Mouse (Mus musculus) layer of hippocampus, adult 2 months (tissue): ENCODE measurements at regions not wholly inside any gene's neighbourhood (a gene's known extent, or its start where the extent isn't known, plus 50 kb on each side); places are given as distances from the start of the nearest gene placed in this dataset.

ENCODE experiments used
- DNase-seq, 2 experiments: peaks; one replicate each; pipeline ENCODE4 v3.0.0; 2022; ENCODE audit warnings: low spot score in 2 of 2
- H3K27ac ChIP-seq: fragments of 200-600 bp; 2 replicates; pipeline ENCODE4 v1.8.1; 2022
- H3K4me3 ChIP-seq: fragments of 200-600 bp; 2 replicates; pipeline ENCODE4 v1.8.1; 2022; ENCODE audit warnings: mild to moderate bottlenecking
- CTCF ChIP-seq: fragments of 200-600 bp; conservative IDR thresholded peaks from 2 replicates; pipeline ENCODE4 v1.8.1; 2022; ENCODE audit warnings: antibody characterized with exemption, mild to moderate bottlenecking, moderate library complexity

- DNase-seq, result no peak
- H3K27ac ChIP-seq, result no peak overlapping the region
- no peak overlapping the region for H3K4me3 ChIP-seq
- TF ChIP-seq CTCF, result no peak
These were observed 251.6 kb downstream of the Ankrd50 start for GRCm38 (mm10) chr3:38233091-38233490.

GRCm38 (mm10) chr3:38232111-38233076 is 252.2 kb downstream of the Ankrd50 start:
- no peak for TF ChIP-seq CTCF
- H3K4me3 ChIP-seq, result no peak overlapping the region
- no peak overlapping the region for H3K27ac ChIP-seq
- no peak for DNase-seq

- no peak for DNase-seq
- Histone ChIP-seq H3K27ac (no peak overlapping the region), H3K4me3 (no peak overlapping the region)
- TF ChIP-seq CTCF, result no peak
These were observed 253.1 kb downstream of the Ankrd50 start for GRCm38 (mm10) chr3:38231506-38231905.

GRCm38 (mm10) chr3:38230796-38231195 is 253.8 kb downstream of the Ankrd50 start:
- no peak overlapping the region for H3K27ac ChIP-seq
- no peak overlapping the region for H3K4me3 ChIP-seq
- DNase-seq, result no peak
- TF ChIP-seq CTCF, result no peak

GRCm38 (mm10) chr3:38229686-38230085 is 255.0 kb downstream of the Ankrd50 start:
- no peak for DNase-seq
- H3K4me3 ChIP-seq, result no peak overlapping the region
- no peak overlapping the region for H3K27ac ChIP-seq
- no peak for TF ChIP-seq CTCF

- DNase-seq, result no peak
- no peak overlapping the region for H3K4me3 ChIP-seq
These were observed 255.6 kb downstream of the Ankrd50 start for GRCm38 (mm10) chr3:38229051-38229450.

GRCm38 (mm10) chr3:38227596-38227995 is 257.0 kb downstream of the Ankrd50 start:
- Histone ChIP-seq H3K27ac (no peak overlapping the region), H3K4me3 (no peak overlapping the region)
- DNase-seq, result peak; percentile 44 to 76

More at GRCm38 (mm10) chr3:38229051-38229450, 255.6 kb downstream of the Ankrd50 start:
- no peak overlapping the region for H3K27ac ChIP-seq
- TF ChIP-seq CTCF, result no peak

GRCm38 (mm10) chr3:38227121-38227520 is 257.5 kb downstream of the Ankrd50 start:
- Histone ChIP-seq H3K4me3 (no peak overlapping the region), H3K27ac (no peak overlapping the region)
- no peak for TF ChIP-seq CTCF
- no peak for DNase-seq

More at GRCm38 (mm10) chr3:38227596-38227995, 257.0 kb downstream of the Ankrd50 start:
- TF ChIP-seq CTCF, result peak; percentile 99; the same call in 1 of the 2 replicates

GRCm38 (mm10) chr3:38226147-38226546 is 258.5 kb downstream of the Ankrd50 start:
- no peak overlapping the region for H3K27ac ChIP-seq
- no peak overlapping the region for H3K4me3 ChIP-seq
- no peak for DNase-seq
- no peak for TF ChIP-seq CTCF

- H3K27ac ChIP-seq, result no peak overlapping the region
- DNase-seq, result no peak
- no peak for TF ChIP-seq CTCF
- no peak overlapping the region for H3K4me3 ChIP-seq
These were observed 262.8 kb downstream of the Ankrd50 start for GRCm38 (mm10) chr3:38221834-38222215.

- peak; percentile 91 for TF ChIP-seq CTCF
- peak; percentile 37 to 68 for DNase-seq
These were observed 263.5 kb downstream of the Ankrd50 start for GRCm38 (mm10) chr3:38220934-38221833.

GRCm38 (mm10) chr3:38209081-38209480 is 275.6 kb downstream of the Ankrd50 start:
- DNase-seq, result no peak
- no peak for TF ChIP-seq CTCF
- Histone ChIP-seq H3K4me3 (no peak overlapping the region), H3K27ac (no peak overlapping the region)

More at GRCm38 (mm10) chr3:38220934-38221833, 263.5 kb downstream of the Ankrd50 start:
- Histone ChIP-seq H3K4me3 (no peak overlapping the region), H3K27ac (no peak overlapping the region)

GRCm38 (mm10) chr3:38207867-38208266 is 276.8 kb downstream of the Ankrd50 start:
- DNase-seq, result no peak
- Histone ChIP-seq H3K27ac (no peak overlapping the region), H3K4me3 (no peak overlapping the region)
- TF ChIP-seq CTCF, result no peak
